Mouse (Mus musculus): ENCODE data around the gene Mfsd7a.

Gene Mfsd7a

DNA sequence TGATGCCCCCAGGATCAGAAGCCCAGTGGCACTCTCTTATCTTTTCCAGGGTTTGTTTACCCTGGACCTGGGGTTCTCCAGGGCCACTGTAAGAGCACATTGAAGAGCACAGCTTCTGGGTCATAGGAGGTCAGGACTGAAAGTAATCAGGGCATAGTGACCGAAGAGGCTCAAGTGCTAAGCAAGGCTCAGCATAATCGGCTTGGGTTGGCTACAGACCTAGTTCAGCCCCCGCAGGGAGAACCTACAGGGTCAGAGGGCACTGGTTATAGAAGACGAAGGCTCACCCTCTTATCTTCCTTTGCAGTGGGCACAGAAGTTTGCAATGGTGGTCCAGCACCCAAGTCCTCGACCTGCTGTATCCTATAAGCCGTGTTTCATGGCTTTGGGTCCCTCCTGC lies 17.5 kb downstream of the Mfsd7a start:
- no peak for DNase-seq

DNA sequence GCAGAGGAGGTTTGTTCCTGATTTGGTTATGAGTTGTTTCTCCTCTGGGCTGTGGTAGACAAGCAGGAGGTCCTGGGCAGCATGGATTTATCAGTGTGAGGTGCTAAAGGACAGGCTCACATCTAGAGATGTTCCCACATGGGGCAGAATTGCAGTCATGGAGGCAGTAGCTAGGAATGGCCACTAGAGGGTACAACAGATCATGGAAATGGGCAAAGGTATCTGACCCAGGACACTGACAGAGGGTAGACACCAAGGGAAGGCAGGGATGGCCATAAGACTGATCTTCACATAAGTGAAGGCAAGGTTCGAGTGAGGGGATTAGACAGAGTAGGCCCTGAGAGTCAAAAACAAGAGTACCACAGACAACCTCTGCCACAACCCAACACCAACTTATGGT lies 21.5 kb downstream of the Mfsd7a start:
- peak; percentile 58 to 63 for DNase-seq

DNA sequence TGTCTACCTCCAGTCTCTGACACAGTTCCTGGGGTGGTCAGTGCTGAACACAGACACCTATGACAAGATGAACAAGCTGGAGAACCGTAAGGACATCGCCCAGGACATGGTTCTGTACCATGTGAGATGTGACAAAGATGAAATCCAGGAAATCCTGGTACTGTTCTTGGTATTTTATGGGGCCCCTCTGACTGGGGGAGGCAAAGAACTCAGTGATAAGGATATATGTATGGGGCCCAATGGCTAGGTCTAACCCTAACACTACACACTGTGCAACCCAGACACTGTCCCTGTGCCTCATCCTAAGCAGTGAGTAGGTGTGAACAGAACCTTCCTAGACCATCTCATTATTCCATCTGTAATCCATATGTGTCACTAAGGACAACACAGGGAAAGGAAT lies 25.3 kb downstream of the Mfsd7a start:
- DNase-seq: no peak

GRCm38 (mm10) chr5:108422741-108423140 lies 25.9 kb downstream of the Mfsd7a start:
- DNase-seq: no peak

DNA sequence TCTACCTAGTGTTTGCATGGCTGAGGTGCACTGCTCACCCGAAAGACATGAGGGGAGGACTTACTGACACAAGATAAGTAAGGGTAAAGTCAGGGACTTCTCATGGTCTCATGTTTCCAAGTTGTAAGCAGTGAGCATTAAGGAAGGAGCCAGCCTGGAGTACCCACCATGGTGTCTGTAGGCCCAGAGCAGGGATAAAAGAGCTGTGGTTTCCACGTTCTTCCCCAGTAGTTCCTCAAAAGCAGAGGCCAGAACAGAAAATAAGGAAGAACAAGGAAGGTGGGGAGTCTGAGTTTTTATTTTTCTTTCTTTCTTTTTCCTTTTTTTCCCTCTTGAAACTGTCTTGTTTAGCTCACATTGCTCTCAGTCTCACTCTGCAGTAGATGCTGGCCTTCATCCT lies 34.0 kb downstream of the Mfsd7a start:
- no peak for DNase-seq

DNA sequence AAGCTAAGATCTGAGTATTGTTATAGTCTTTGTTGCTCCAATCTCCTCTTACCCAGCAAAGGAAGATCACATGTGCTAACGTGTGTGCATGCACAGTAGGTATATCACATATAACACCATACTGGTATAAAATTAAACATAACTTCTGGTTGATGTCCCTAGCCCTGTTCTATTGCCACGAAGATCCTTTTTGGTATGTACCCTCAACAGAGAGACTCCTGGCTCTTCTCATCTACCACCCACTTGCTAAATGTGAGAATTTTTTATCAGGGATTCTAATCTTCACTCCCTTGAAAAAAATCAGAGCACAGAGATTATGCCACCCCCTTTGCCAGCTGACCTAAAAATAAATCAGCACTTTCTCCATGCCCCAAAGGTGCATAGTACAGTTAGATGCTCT lies 41.7 kb downstream of the Mfsd7a start:
- DNase-seq: no peak

DNA sequence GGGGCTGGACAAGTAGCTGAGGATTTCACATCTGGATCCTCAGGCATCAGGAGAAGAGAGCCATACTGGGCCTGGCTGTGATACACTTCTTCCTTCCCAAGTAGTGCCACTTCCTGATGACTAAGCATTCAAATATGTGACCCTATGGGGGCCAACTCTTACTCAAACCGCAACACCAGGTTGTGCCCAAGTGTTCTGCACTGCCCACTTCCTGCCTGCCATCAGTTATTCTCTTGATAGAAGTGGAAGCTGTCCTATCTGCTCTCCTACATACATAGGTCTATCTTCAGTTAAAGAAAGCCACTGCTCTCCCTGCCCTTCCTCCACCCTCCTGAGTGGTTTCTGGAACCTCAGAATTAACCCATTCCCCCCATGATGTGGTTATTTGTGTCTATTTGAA lies 43.2 kb downstream of the Mfsd7a start:
- no peak for DNase-seq

GRCm38 (mm10) chr5:108403453-108403852 lies 45.2 kb downstream of the Mfsd7a start:
- DNase-seq: no peak
